Mouse (Mus musculus): Measurements from ENCODE around the gene Pou2f3. TPM values are rescaled to one million over a fixed set of nuclear protein-coding genes. Genes with fewer than 3 reads are reported as not detected.
"Not testable (repeated sequence)": the region's sequence is repeated elsewhere in the genome, so short reads cannot be mapped to it uniquely, and the experiment has no call there.

Pou2f3 gene
- polyA plus RNA-seq, 1 experiment from 2014 or later = not detected

DNA sequence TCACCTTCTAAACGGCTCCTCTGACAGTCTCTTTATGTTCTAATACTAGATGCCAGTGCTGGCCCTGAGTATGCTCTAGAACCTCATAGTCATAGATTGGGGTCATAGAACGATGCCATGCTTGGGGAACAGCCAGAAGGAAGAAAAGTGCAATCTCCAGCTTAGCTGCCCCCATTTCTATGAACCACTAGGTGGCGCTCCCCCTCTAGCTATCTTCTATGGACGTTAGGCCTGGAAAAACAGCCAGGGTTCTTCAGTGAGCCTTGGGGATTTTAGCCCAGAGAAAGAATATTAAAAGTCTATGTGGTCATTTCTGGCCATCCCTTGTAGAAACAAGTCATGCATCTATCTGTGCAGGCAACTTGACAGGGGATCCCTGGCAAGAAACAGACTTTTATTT, 68.3 kb downstream of the Pou2f3 start:
- Histone ChIP-seq H3K27me3 (replicated peaks; ENCODE audit: control insufficient read depth, insufficient read depth, low read length) (no peaks in the 10 kb centered on the region; the same call in 1 of the 2 replicates), H3K4me3 (ENCODE audit: low read depth, low read length) (no peak overlapping the region), H3K4me1 (replicated peaks; ENCODE audit: control insufficient read depth, insufficient read depth, low read length) (no peaks in the 10 kb centered on the region), H3K9me3 (ENCODE audit: control insufficient read depth, low read length) (no peaks in the 10 kb centered on the region), H3K4me2 (no peak overlapping the region), H3K36me3 (ENCODE audit: control insufficient read depth, insufficient read depth, low read length) (no peaks in the 10 kb centered on the region), H3K27ac (ENCODE audit: low read depth, low read length) (no peak overlapping the region), H3K9ac (ENCODE audit: low read depth, low read length) (no peak overlapping the region)
- no peak for ATAC-seq (replicated peaks; ENCODE audit: low FRiP score)
- peak; percentile 53 for DNase-seq (ENCODE audit: low spot score)
- 4% methylated on average over 4 of the region's 4 CpGs for WGBS

DNA sequence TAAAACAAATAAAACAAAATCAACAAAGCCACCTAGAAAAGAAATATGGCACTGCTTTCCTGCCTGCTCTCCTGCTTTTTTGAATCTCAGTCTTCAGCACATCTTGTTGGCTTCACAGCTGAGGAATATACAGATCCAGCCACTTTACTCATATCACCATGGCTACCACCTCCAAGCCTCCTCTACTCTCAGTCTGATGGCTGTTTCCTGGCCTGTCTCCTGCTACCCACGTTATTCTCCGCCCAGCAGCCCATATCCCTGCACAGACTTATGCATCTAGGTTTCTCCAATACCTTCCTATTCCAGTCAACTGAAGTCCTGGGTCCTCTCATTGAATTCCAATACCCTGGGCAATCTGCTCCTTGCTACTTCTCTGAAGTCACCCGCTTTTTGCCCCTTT, 76.6 kb downstream of the Pou2f3 start:
- no peak overlapping the region for H3K9ac ChIP-seq (ENCODE audit: low read depth, low read length)

DNA sequence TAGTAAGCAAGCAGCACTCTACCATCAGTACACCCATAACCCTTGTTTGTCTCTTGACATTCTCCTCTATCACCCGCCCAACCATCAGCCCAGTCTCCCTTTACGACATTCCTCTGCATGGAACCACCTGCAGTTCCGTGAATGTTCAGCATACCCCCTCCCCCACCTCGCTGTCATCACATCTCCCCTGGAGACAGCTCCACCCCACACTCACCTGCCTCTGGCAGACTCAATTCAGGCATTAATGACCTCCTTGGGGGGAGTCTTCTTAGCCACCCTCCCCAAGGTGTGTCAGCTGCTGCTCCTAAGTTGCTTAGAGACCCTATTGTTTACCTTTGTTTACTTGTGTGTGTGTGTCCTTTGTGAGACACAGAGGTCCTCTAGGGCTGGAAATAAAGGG, 77.8 kb downstream of the Pou2f3 start:
- H3K36me3 ChIP-seq (ENCODE audit: control insufficient read depth, insufficient read depth, low read length) = no peaks in the 10 kb centered on the region
- H3K9ac ChIP-seq (ENCODE audit: low read depth, low read length) = no peak overlapping the region
- no peaks in the 10 kb centered on the region for H3K9me3 ChIP-seq (ENCODE audit: control insufficient read depth, low read length)
- no peaks in the 10 kb centered on the region for H3K27me3 ChIP-seq (replicated peaks; ENCODE audit: control insufficient read depth, insufficient read depth, low read length)
- H3K4me3 ChIP-seq (ENCODE audit: low read depth, low read length) = no peak overlapping the region
- 28% methylated on average over 4 of the region's 4 CpGs for WGBS
- no peak overlapping the region for H3K4me2 ChIP-seq
- ATAC-seq (replicated peaks; ENCODE audit: low FRiP score) (no peak), DNase-seq (ENCODE audit: low spot score) (no peak)
- H3K4me1 ChIP-seq (replicated peaks; ENCODE audit: control insufficient read depth, insufficient read depth, low read length) = 0 out of 2 replicates have a peak, but pooled peaks cover 2% of the 10 kb centered on the region
- H3K27ac ChIP-seq (ENCODE audit: low read depth, low read length) = no peak overlapping the region

More for the DNA sequence above, 76.6 kb downstream of the Pou2f3 start:
- Histone ChIP-seq H3K9me3 (ENCODE audit: control insufficient read depth, low read length) (no peaks in the 10 kb centered on the region), H3K4me1 (replicated peaks; ENCODE audit: control insufficient read depth, insufficient read depth, low read length) (0 out of 2 replicates have a peak, but pooled peaks cover 2% of the 10 kb centered on the region), H3K36me3 (ENCODE audit: control insufficient read depth, insufficient read depth, low read length) (no peaks in the 10 kb centered on the region), H3K4me3 (ENCODE audit: low read depth, low read length) (no peak overlapping the region), H3K4me2 (no peak overlapping the region), H3K27me3 (replicated peaks; ENCODE audit: control insufficient read depth, insufficient read depth, low read length) (no peaks in the 10 kb centered on the region), H3K27ac (ENCODE audit: low read depth, low read length) (no peak overlapping the region)
- WGBS = 69% methylated on average over 3 of the region's 3 CpGs
- DNase-seq (ENCODE audit: low spot score) (no peak), ATAC-seq (replicated peaks; ENCODE audit: low FRiP score) (no peak)

DNA sequence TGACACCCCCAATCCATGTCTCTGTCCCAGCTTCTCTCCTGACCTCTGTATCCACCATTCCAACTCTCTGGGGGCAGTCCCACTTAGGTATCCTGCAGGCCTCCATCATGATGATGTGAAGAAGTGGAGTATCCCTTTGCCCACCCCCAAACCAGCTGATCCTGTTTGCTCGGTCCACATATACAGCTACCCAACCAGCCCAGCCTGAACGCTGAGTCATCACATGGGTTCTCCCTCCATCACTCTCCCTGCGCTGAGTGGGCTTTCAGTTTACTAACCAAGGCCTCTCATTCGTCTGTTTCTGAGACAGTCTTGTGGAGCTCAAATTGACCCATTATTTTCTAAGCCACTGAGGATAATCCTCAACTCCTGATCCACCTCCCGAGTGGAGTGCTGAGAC, 78.2 kb downstream of the Pou2f3 start:
- Histone ChIP-seq H3K9me3 (ENCODE audit: control insufficient read depth, low read length) (no peaks in the 10 kb centered on the region), H3K27ac (ENCODE audit: low read depth, low read length) (no peak overlapping the region), H3K4me3 (ENCODE audit: low read depth, low read length) (no peak overlapping the region), H3K4me1 (replicated peaks; ENCODE audit: control insufficient read depth, insufficient read depth, low read length) (0 out of 2 replicates have a peak, but pooled peaks cover 2% of the 10 kb centered on the region), H3K36me3 (ENCODE audit: control insufficient read depth, insufficient read depth, low read length) (no peaks in the 10 kb centered on the region), H3K27me3 (replicated peaks; ENCODE audit: control insufficient read depth, insufficient read depth, low read length) (no peaks in the 10 kb centered on the region; the same call in 1 of the 2 replicates), H3K4me2 (no peak overlapping the region), H3K9ac (ENCODE audit: low read depth, low read length) (no peak overlapping the region)
- WGBS = 65% methylated on average over 5 of the region's 5 CpGs
- DNase-seq (ENCODE audit: low spot score) (no peak), ATAC-seq (replicated peaks; ENCODE audit: low FRiP score) (no peak)

DNA sequence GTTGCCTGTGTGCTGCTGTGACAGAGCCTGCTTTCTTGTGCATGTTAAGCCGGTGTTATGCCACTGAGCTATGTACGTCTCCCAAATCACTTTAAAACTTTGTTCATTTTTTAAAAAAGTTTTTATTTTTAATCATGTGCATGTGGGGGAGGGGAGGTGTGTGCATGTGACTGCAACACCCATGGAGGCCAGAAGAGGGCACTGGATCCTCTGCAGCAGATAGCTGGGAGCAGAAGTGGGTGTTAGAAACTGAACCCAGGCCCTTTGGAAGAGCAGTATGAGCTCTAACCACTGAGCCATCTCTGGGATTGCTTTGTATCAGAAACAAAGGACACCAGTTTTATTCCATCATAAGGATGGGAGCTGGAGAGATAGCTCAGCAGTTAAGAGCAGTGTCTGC, 79.5 kb downstream of the Pou2f3 start:
- Histone ChIP-seq H3K9ac (ENCODE audit: low read depth, low read length) (no peak overlapping the region), H3K4me1 (replicated peaks; ENCODE audit: control insufficient read depth, insufficient read depth, low read length) (0 out of 2 replicates have a peak, but pooled peaks cover 2% of the 10 kb centered on the region), H3K27ac (ENCODE audit: low read depth, low read length) (no peak overlapping the region), H3K36me3 (ENCODE audit: control insufficient read depth, insufficient read depth, low read length) (no peaks in the 10 kb centered on the region), H3K4me2 (no peak overlapping the region), H3K27me3 (replicated peaks; ENCODE audit: control insufficient read depth, insufficient read depth, low read length) (no peaks in the 10 kb centered on the region; the same call in 1 of the 2 replicates), H3K9me3 (ENCODE audit: control insufficient read depth, low read length) (no peaks in the 10 kb centered on the region), H3K4me3 (ENCODE audit: low read depth, low read length) (no peak overlapping the region)
- ATAC-seq (replicated peaks; ENCODE audit: low FRiP score) = no peak
- DNase-seq (ENCODE audit: low spot score) = no peak
- 93% methylated on average over 2 of the region's 2 CpGs for WGBS

DNA sequence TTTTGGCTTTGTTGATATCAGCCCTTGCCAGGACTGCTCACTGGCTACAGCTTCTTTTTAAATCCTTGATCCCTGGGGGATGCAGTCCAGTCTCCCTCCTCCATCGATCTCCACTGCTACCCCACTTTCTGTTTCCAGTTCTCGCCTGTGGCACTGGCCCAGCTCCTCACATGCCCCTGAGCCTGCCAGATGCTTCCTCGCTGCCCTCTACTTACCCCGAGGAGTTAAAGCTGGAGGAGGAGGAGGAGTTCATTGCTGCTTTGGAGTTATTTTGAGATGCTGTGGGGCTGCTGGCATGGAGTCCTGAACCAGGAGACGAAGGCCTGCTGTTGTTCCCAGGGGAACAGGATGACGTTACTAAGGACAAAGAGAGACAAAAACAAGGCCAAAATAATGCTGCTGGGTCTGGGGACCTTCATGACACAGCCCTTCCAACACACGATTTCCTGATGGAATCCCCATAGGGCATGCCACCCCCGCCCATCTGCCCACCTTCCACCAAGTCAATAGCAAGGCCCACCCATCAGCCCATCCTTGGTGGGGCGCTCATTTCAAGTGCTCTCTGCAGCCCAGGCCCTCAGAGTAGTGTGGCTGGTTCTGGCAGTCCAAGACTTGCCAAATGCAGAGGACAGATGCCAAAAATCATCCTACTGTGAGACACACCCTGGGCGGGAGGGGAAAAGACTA, 82.9 kb downstream of the Pou2f3 start:
- H3K27me3 ChIP-seq (replicated peaks; ENCODE audit: control insufficient read depth, insufficient read depth, low read length) = no peaks in the 10 kb centered on the region; the same call in 1 of the 2 replicates
- H3K9me3 ChIP-seq (ENCODE audit: control insufficient read depth, low read length) = no peaks in the 10 kb centered on the region
- 74% methylated on average over 10 of the region's 10 CpGs for WGBS
- no peaks in the 10 kb centered on the region for H3K36me3 ChIP-seq (ENCODE audit: control insufficient read depth, insufficient read depth, low read length)
- no peak for DNase-seq (ENCODE audit: low spot score)
- H3K4me2 ChIP-seq = no peak overlapping the region
- no peak overlapping the region for H3K4me3 ChIP-seq (ENCODE audit: low read depth, low read length)
- ATAC-seq (replicated peaks; ENCODE audit: low FRiP score) = no peak
- no peak overlapping the region for H3K9ac ChIP-seq (ENCODE audit: low read depth, low read length)
- 0 out of 2 replicates have a peak, but pooled peaks cover 2% of the 10 kb centered on the region for H3K4me1 ChIP-seq (replicated peaks; ENCODE audit: control insufficient read depth, insufficient read depth, low read length)
- H3K27ac ChIP-seq (ENCODE audit: low read depth, low read length) = no peak overlapping the region

DNA sequence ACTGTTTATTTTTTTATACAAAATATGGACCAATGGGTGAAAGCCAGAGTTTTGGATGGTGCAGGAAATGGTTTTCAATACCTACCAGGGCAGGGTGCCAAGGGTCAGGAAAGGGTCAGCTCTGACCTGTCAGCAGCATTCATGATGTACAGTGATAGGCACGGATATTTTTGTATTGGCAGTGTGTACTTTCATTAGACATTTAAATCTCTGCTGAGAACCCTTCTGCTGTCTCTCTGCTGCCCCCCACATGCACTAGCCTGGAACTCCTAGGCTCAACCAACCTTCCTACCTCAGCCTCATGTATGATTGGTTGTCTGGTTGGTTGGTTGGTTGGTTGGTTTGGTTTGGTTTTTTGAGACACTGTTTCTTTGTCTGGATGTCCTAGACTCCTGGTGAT, 87.8 kb downstream of the Pou2f3 start:
- no peaks in the 10 kb centered on the region for H3K9me3 ChIP-seq (ENCODE audit: control insufficient read depth, low read length)
- H3K4me2 ChIP-seq = no peak overlapping the region
- H3K4me3 ChIP-seq (ENCODE audit: low read depth, low read length) = no peak overlapping the region
- no peak overlapping the region for H3K27ac ChIP-seq (ENCODE audit: low read depth, low read length)
- no peaks in the 10 kb centered on the region for H3K4me1 ChIP-seq (replicated peaks; ENCODE audit: control insufficient read depth, insufficient read depth, low read length)
- H3K36me3 ChIP-seq (ENCODE audit: control insufficient read depth, insufficient read depth, low read length) = no peaks in the 10 kb centered on the region
- DNase-seq (ENCODE audit: low spot score) (no peak), ATAC-seq (replicated peaks; ENCODE audit: low FRiP score) (no peak)
- 50% methylated on average over 1 of the region's 1 CpGs for WGBS
- peaks cover 5% of the 10 kb centered on the region for H3K27me3 ChIP-seq (replicated peaks; ENCODE audit: control insufficient read depth, insufficient read depth, low read length)
- no peak overlapping the region for H3K9ac ChIP-seq (ENCODE audit: low read depth, low read length)

DNA sequence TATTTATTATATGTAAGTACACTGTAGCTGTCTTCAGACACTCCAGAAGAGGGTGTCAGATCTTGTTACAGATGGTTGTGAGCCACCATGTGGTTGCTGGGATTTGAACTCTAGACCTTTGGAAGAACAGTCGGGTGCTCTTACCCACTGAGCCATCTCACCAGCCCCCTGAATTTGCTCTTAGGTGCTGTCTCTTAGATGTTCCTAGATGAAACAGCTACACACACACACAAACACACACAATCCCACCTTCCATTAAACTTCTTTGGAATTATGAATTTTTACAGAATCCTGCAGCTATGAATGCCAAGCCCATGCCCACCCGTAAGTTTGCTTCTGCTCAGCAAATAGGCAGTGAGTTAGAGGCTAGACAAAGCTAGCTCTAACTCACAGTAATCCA, 88.2 kb downstream of the Pou2f3 start:
- ATAC-seq (replicated peaks; ENCODE audit: low FRiP score); H3K9ac ChIP-seq (ENCODE audit: low read depth, low read length); DNase-seq (ENCODE audit: low spot score); H3K27me3 ChIP-seq (replicated peaks; ENCODE audit: control insufficient read depth, insufficient read depth, low read length); H3K9me3 ChIP-seq (ENCODE audit: control insufficient read depth, low read length); H3K4me2 ChIP-seq; H3K4me1 ChIP-seq (replicated peaks; ENCODE audit: control insufficient read depth, insufficient read depth, low read length); H3K36me3 ChIP-seq (ENCODE audit: control insufficient read depth, insufficient read depth, low read length); H3K4me3 ChIP-seq (ENCODE audit: low read depth, low read length); H3K27ac ChIP-seq (ENCODE audit: low read depth, low read length): not testable (repeated sequence)
- 79% methylated on average over 2 of the region's 2 CpGs for WGBS

DNA sequence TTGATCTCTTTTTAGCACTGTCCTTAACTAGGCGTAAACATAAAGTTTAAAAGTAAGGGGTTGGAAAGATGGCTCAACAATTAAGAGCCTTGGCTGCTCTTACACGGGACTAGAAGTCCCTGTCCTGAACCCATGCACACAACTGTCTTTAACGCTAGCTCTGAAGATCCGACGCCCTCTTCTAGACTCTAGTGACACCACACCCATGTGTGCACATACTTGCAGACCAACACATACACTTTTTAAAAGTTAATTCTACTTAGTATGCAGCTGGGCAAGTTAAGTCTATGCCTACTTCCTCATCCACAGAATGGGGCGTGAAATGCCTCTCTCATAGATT, 93.2 kb downstream of the Pou2f3 start:
- ATAC-seq (replicated peaks; ENCODE audit: low FRiP score) (no peak), DNase-seq (ENCODE audit: low spot score) (no peak)
- Histone ChIP-seq H3K27ac (ENCODE audit: low read depth, low read length) (no peak overlapping the region), H3K9ac (ENCODE audit: low read depth, low read length) (no peak overlapping the region), H3K9me3 (ENCODE audit: control insufficient read depth, low read length) (no peaks in the 10 kb centered on the region), H3K4me1 (replicated peaks; ENCODE audit: control insufficient read depth, insufficient read depth, low read length) (peaks cover 4% of the 10 kb centered on the region; the same call in 1 of the 2 replicates), H3K36me3 (ENCODE audit: control insufficient read depth, insufficient read depth, low read length) (no peaks in the 10 kb centered on the region), H3K4me2 (no peak overlapping the region), H3K4me3 (ENCODE audit: low read depth, low read length) (no peak overlapping the region), H3K27me3 (replicated peaks; ENCODE audit: control insufficient read depth, insufficient read depth, low read length) (peaks cover 25% of the 10 kb centered on the region)
- WGBS = 73% methylated on average over 6 of the region's 6 CpGs

Measured in liver, embryonic 11.5 days (tissue).